Mouse (Mus musculus): Measurements from ENCODE around the gene Tnfrsf13c. TPM values are rescaled to one million over a fixed set of nuclear protein-coding genes. Genes with fewer than 3 reads are reported as not detected.

Gene Tnfrsf13c
- polyA plus RNA-seq, 1 experiment from 2014 or later = 0.09 TPM

DNA sequence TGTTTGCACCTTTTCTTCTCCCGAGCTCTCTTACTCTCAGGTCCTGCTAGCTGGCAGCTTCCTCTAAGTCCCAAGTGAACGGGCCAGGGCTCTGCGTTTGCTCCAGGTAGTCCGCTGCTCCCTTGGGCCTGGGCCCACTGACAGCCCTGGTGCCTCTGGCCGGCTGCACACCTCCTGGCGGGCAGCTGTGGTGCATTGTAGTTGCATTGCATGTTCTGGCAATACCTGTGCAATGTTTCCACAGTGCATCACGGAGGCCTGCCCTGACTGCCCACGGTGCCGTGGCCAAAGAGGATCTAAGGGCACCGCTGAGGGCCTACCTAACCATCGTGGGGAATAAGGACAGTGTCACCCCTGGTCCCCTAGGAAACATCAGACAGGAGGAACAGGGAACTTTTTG, 26.2 kb downstream of the Tnfrsf13c start:
- no peak for TF ChIP-seq CTCF (IDR thresholded peaks at IDR 0.05; ENCODE audit: low read depth)
- WGBS = 86% methylated on average over 11 of the region's 11 CpGs
- DNase-seq (ENCODE audit: low spot score) = no peak
- H3K9me3 ChIP-seq (replicated peaks; ENCODE audit: low read length) = no peaks in the 10 kb centered on the region
- no peak overlapping the region for H3K9ac ChIP-seq (ENCODE audit: low read depth, low read length)
- no peak overlapping the region for H3K4me2 ChIP-seq (ENCODE audit: low read length)
- H3K36me3 ChIP-seq (ENCODE audit: insufficient read depth, low read length) = peaks cover 67% of the 10 kb centered on the region
- H3K4me3 ChIP-seq (replicated peaks; ENCODE audit: low read depth, low read length) = no peak overlapping the region
- no peaks in the 10 kb centered on the region for H3K27me3 ChIP-seq (ENCODE audit: insufficient read depth, low read length)
- no peak overlapping the region for H3K27ac ChIP-seq
- no peaks in the 10 kb centered on the region for H3K4me1 ChIP-seq (replicated peaks; ENCODE audit: insufficient read depth, low read length)
- ATAC-seq (replicated peaks; ENCODE audit: low FRiP score, low read depth) = no peak

- no peak for ATAC-seq (replicated peaks; ENCODE audit: low FRiP score, low read depth)
Measured at GRCm38 (mm10) chr15:82197246-82197750, 26.9 kb downstream of the Tnfrsf13c start.

GRCm38 (mm10) chr15:82196300-82196699, 27.9 kb downstream of the Tnfrsf13c start:
- peaks cover 60% of the 10 kb centered on the region for H3K36me3 ChIP-seq (ENCODE audit: insufficient read depth, low read length)
- 85% methylated on average over 12 of the region's 12 CpGs for WGBS
- ATAC-seq (replicated peaks; ENCODE audit: low FRiP score, low read depth) (no peak), DNase-seq (ENCODE audit: low spot score) (no peak)
- no peaks in the 10 kb centered on the region for H3K4me1 ChIP-seq (replicated peaks; ENCODE audit: insufficient read depth, low read length)
- H3K4me3 ChIP-seq (replicated peaks; ENCODE audit: low read depth, low read length) = no peak overlapping the region
- no peak overlapping the region for H3K9ac ChIP-seq (ENCODE audit: low read depth, low read length)
- H3K9me3 ChIP-seq (replicated peaks; ENCODE audit: low read length) = no peaks in the 10 kb centered on the region
- no peak overlapping the region for H3K27ac ChIP-seq
- H3K27me3 ChIP-seq (ENCODE audit: insufficient read depth, low read length) = no peaks in the 10 kb centered on the region
- TF ChIP-seq CTCF (IDR thresholded peaks at IDR 0.05; ENCODE audit: low read depth) = no peak
- H3K4me2 ChIP-seq (ENCODE audit: low read length) = no peak overlapping the region

More at GRCm38 (mm10) chr15:82197246-82197750, 26.9 kb downstream of the Tnfrsf13c start:
- H3K4me1 ChIP-seq (replicated peaks; ENCODE audit: insufficient read depth, low read length) = no peaks in the 10 kb centered on the region
- peaks cover 64% of the 10 kb centered on the region for H3K36me3 ChIP-seq (ENCODE audit: insufficient read depth, low read length)
- DNase-seq (ENCODE audit: low spot score) = no peak
- WGBS = 91% methylated on average over 10 of the region's 10 CpGs
- H3K9me3 ChIP-seq (replicated peaks; ENCODE audit: low read length) = no peaks in the 10 kb centered on the region
- no peak overlapping the region for H3K4me2 ChIP-seq (ENCODE audit: low read length)
- no peak overlapping the region for H3K27ac ChIP-seq
- no peaks in the 10 kb centered on the region for H3K27me3 ChIP-seq (ENCODE audit: insufficient read depth, low read length)
- TF ChIP-seq CTCF (IDR thresholded peaks at IDR 0.05; ENCODE audit: low read depth) = no peak
- no peak overlapping the region for H3K4me3 ChIP-seq (replicated peaks; ENCODE audit: low read depth, low read length)
- H3K9ac ChIP-seq (ENCODE audit: low read depth, low read length) = no peak overlapping the region

- peaks cover 63% of the 10 kb centered on the region for H3K36me3 ChIP-seq (ENCODE audit: insufficient read depth, low read length)
- H3K4me3 ChIP-seq (replicated peaks; ENCODE audit: low read depth, low read length) = no peak overlapping the region
- H3K9ac ChIP-seq (ENCODE audit: low read depth, low read length) = no peak overlapping the region
- H3K27ac ChIP-seq = no peak overlapping the region
- WGBS = 87% methylated on average over 8 of the region's 8 CpGs
- H3K27me3 ChIP-seq (ENCODE audit: insufficient read depth, low read length) = no peaks in the 10 kb centered on the region
- no peaks in the 10 kb centered on the region for H3K4me1 ChIP-seq (replicated peaks; ENCODE audit: insufficient read depth, low read length)
- H3K4me2 ChIP-seq (ENCODE audit: low read length) = no peak overlapping the region
- ATAC-seq (replicated peaks; ENCODE audit: low FRiP score, low read depth) (no peak), DNase-seq (ENCODE audit: low spot score) (no peak)
- H3K9me3 ChIP-seq (replicated peaks; ENCODE audit: low read length) = no peaks in the 10 kb centered on the region
- TF ChIP-seq CTCF (IDR thresholded peaks at IDR 0.05; ENCODE audit: low read depth) = no peak
Measured at GRCm38 (mm10) chr15:82192617-82193016, 31.6 kb downstream of the Tnfrsf13c start.

DNA sequence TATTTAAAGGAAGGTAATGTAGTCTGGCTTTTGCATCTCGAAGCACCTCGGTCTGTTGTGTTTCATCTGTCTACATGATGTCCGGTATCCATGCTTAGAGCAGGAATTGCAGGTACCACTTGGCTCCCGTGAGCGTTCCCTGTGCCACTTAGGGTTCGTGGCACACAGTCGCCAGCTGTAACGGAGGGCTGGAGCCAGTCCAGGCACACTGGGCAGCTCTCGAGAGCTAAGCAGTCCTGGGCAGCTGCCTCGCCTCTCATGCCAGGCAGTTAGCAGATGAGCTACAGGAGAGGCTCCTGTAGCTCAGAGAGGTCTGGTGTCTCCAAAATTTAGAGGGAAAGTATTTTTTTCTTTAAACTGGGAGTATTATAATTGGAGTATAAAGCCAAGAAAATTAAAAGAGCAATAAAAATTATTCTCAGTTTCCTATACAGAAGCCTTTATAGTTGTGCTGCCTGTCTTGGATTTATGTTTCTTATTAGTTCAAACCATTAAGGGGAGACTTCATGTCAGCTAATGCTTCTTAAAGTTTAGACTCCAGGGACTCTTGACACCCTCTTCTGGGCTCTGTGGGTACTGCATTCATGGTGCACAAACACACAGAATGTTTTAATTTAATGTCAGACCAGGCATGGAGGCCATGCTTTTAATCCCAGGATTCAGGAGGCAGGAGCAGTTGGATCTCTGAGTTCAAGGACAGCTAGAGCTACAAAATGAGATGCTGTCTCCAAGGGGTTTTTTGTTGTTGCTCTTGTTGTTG, 35.5 kb downstream of the Tnfrsf13c start:
- 96% methylated on average over 10 of the region's 10 CpGs for WGBS

DNA sequence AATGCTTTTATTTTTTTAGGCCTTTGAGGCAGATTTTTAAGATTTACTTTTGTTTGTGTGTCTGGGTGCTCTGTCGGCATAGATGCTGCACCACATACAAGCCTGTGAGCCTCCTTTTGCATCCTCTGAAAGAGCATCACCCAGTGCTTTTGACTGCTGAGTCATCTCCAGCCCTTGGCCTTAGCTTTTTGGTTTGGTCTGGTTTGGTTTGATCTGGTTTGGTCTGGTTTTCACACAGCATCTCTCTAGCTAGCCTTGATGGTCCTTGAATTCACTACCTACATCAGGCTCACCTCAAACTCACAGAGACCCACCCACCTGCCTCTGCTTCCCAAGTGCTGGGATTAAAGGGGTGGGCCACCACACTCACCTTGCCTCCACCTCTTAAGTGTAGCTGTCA, 36.2 kb downstream of the Tnfrsf13c start:
- Histone ChIP-seq H3K27ac (no peak overlapping the region), H3K4me3 (replicated peaks; ENCODE audit: low read depth, low read length) (no peak overlapping the region), H3K9me3 (replicated peaks; ENCODE audit: low read length) (no peaks in the 10 kb centered on the region), H3K27me3 (ENCODE audit: insufficient read depth, low read length) (no peaks in the 10 kb centered on the region), H3K9ac (ENCODE audit: low read depth, low read length) (no peak overlapping the region), H3K36me3 (ENCODE audit: insufficient read depth, low read length) (peaks cover 56% of the 10 kb centered on the region; the same call in 1 of the 2 replicates), H3K4me1 (replicated peaks; ENCODE audit: insufficient read depth, low read length) (no peaks in the 10 kb centered on the region), H3K4me2 (ENCODE audit: low read length) (no peak overlapping the region)
- no peak for TF ChIP-seq CTCF (IDR thresholded peaks at IDR 0.05; ENCODE audit: low read depth)
- no peak for DNase-seq (ENCODE audit: low spot score)
- ATAC-seq (replicated peaks; ENCODE audit: low FRiP score, low read depth) = no peak
- WGBS = 59% methylated on average over 1 of the region's 1 CpGs

More for the DNA sequence above, 35.5 kb downstream of the Tnfrsf13c start:
- Histone ChIP-seq H3K4me3 (replicated peaks; ENCODE audit: low read depth, low read length) (no peak overlapping the region), H3K4me2 (ENCODE audit: low read length) (no peak overlapping the region), H3K9me3 (replicated peaks; ENCODE audit: low read length) (no peaks in the 10 kb centered on the region), H3K9ac (ENCODE audit: low read depth, low read length) (no peak overlapping the region), H3K4me1 (replicated peaks; ENCODE audit: insufficient read depth, low read length) (no peaks in the 10 kb centered on the region), H3K36me3 (ENCODE audit: insufficient read depth, low read length) (peaks cover 58% of the 10 kb centered on the region; the same call in 1 of the 2 replicates), H3K27ac (no peak overlapping the region), H3K27me3 (ENCODE audit: insufficient read depth, low read length) (no peaks in the 10 kb centered on the region)
- ATAC-seq (replicated peaks; ENCODE audit: low FRiP score, low read depth) (no peak), DNase-seq (ENCODE audit: low spot score) (peak; percentile 53)
- peak; percentile 65 for TF ChIP-seq CTCF (IDR thresholded peaks at IDR 0.05; ENCODE audit: low read depth)

Data from kidney, postnatal 0 days (tissue).